Mouse (Mus musculus): ENCODE measurements around the gene Serpinb11. TPM values are rescaled to one million over a fixed set of nuclear protein-coding genes. Genes with fewer than 3 reads are reported as not detected.

Serpinb11 gene
- polyA plus RNA-seq, 1 experiment from 2014 or later: not detected

Other genes starting within 250 kb of the Serpinb11 start
- not detected in 2 replicates for gene Serpinb3b, start 82.8 kb upstream of the Serpinb11 start, polyA plus RNA-seq (2015; fragmentation: Nextera tagmentation; extraction: Ambion mirVana)
- gene Serpinb3c, start 82.8 kb upstream of the Serpinb11 start, polyA plus RNA-seq (2015; fragmentation: Nextera tagmentation; extraction: Ambion mirVana): not detected in 2 replicates
- gene Serpinb7, start 38.5 kb downstream of the Serpinb11 start, polyA plus RNA-seq (2015; fragmentation: Nextera tagmentation; extraction: Ambion mirVana): 0.07 and 0.11 TPM in 2 replicates
- gene Serpinb2, start 150.2 kb downstream of the Serpinb11 start, polyA plus RNA-seq (2015; fragmentation: Nextera tagmentation; extraction: Ambion mirVana): 0.12 TPM in 1 of 2 replicates, not detected in the other
- 0.72 and 0.81 TPM in 2 replicates for gene Serpinb8, start 228.8 kb downstream of the Serpinb11 start, polyA plus RNA-seq (2015; fragmentation: Nextera tagmentation; extraction: Ambion mirVana)

All from intestine, embryonic 16.5 days (tissue).